Mouse (Mus musculus): ENCODE data around the gene Klk15. TPM values are rescaled to one million over a fixed set of nuclear protein-coding genes. Genes with fewer than 3 reads are reported as not detected.
"Not testable (repeated sequence)": the region's sequence is repeated elsewhere in the genome, so short reads cannot be mapped to it uniquely, and the experiment has no call there.

Klk15 gene
- total RNA-seq, 2 experiments from 2014 or later = not detected

- DNase-seq = no peak
- intact Hi-C loops (cut with DNase I) = no loop called here
These were observed 34.1 kb downstream of the Klk15 start for GRCm38 (mm10) chr7:43967612-43968011.

DNA sequence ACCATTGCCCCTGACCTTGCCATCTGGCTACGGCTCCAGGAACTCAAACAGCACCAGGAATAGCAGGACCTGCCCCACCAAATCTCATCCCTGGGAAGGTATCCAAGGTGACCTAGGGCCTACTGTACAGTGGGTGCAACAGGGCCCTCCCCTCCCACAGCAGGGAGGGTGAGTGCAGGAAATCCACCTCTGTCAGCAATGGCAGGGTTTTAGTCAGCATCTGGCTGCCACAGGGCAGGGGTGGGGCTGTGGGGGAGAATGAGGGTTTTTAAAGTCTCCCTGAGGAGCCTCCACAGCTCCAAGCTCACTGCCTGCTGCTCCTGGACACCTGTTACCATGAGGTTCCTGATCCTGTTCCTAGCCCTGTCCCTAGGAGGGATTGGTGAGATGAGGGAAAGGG lies 42.2 kb downstream of the Klk15 start, which contains the start of gene Klk1b9:
Gene Klk1b9, plus strand, starts transcription at position 301 of the 400 bp plus-strand sequence.
- DNase-seq; intact Hi-C loops (cut with DNase I): not testable (repeated sequence)

- DNase-seq = no peak
- intact Hi-C loops (cut with DNase I) = no loop called here
These were observed 52.1 kb downstream of the Klk15 start for GRCm38 (mm10) chr7:43985657-43986056.

Other genes with a start within 250 kb of the Klk15 start
- not detected for gene Klk14, start 243.3 kb upstream of the Klk15 start, total RNA-seq (2021)
- not detected for gene Klk13, start 221.2 kb upstream of the Klk15 start, total RNA-seq (2021)
- not detected for gene Klk12, start 164.8 kb upstream of the Klk15 start, total RNA-seq (2021)
- gene Klk11, start 159.1 kb upstream of the Klk15 start, total RNA-seq (2021) = under 1 TPM in 1 of 2 experiments, not detected in 1; 0.20 TPM
- not detected for gene Klk10, start 152.7 kb upstream of the Klk15 start, total RNA-seq (2021)
- gene Klk9, start 141.8 kb upstream of the Klk15 start, total RNA-seq (2021) = not detected
- gene Klk8, start 136.2 kb upstream of the Klk15 start, total RNA-seq (2021) = 1 to 10 TPM; 1.5 to 1.9 TPM
- gene Klk7, start 122.4 kb upstream of the Klk15 start, total RNA-seq (2021) = not detected
- not detected for gene Klk6, start 109.2 kb upstream of the Klk15 start, total RNA-seq (2021)
- gene Klk5, start 91.8 kb upstream of the Klk15 start, total RNA-seq (2021) = not detected
- not detected for gene Klk4, start 52.6 kb upstream of the Klk15 start, total RNA-seq (2021)
- not detected for gene Klk1b8, start 16.9 kb downstream of the Klk15 start, total RNA-seq (2021)
- gene Klk1b1, start 33.0 kb downstream of the Klk15 start, total RNA-seq (2021) = not detected
- not detected for gene Klk1b9, start 42.3 kb downstream of the Klk15 start, total RNA-seq (2021)
- not detected for gene Klk1b11, start 62.1 kb downstream of the Klk15 start, total RNA-seq (2021)
- under 1 TPM; 0.43 to 0.49 TPM for gene Klk1b26, start 78.4 kb downstream of the Klk15 start, total RNA-seq (2021)
- not detected for gene Klk1b27, start 118.5 kb downstream of the Klk15 start, total RNA-seq (2021)
- not detected for gene Klk1b21, start 168.6 kb downstream of the Klk15 start, total RNA-seq (2021)
- not detected for gene Klk1b22, start 178.9 kb downstream of the Klk15 start, total RNA-seq (2021)
- gene Klk1b16, start 203.0 kb downstream of the Klk15 start, total RNA-seq (2021) = not detected